Mouse (Mus musculus) kidney, embryonic 14.5 days (tissue): ENCODE measurements around the gene Atxn2. TPM values are rescaled to one million over a fixed set of nuclear protein-coding genes. Genes with fewer than 3 reads are reported as not detected.
"Not testable (repeated sequence)": the region's sequence is repeated elsewhere in the genome, so short reads cannot be mapped to it uniquely, and the experiment has no call there.

Experiments used
- ATAC-seq: fragments of 200-750 bp; cut with Nextera tagmentation; 2 replicates; pipeline ENCODE4 v1.8.0; 2017; ENCODE audit warnings: moderate number of reproducible peaks, mild to moderate bottlenecking, moderate TSS enrichment, moderate library complexity; ENCODE audit not compliant: low FRiP score, low TSS enrichment
- H3K27ac ChIP-seq: fragments of 300-500 bp; sonication (generic); 2 replicates; pipeline ENCODE4 v1.5.1; 2014; ENCODE audit warnings: low read depth, mild to moderate bottlenecking, low read length, moderate library complexity, mixed read lengths
- H3K27me3 ChIP-seq: fragments of 300-500 bp; sonication (generic); 2 replicates; pipeline ENCODE4 v1.6.1; 2014; ENCODE audit warnings: mild to moderate bottlenecking, low read length; ENCODE audit not compliant: control insufficient read depth, insufficient read depth
- H3K36me3 ChIP-seq: fragments of 300-500 bp; sonication (generic); 2 replicates; pipeline ENCODE4 v1.6.1; 2014; ENCODE audit warnings: low read length, mixed read lengths; ENCODE audit not compliant: control insufficient read depth, insufficient read depth
- H3K4me1 ChIP-seq: fragments of 300-500 bp; sonication (generic); 2 replicates; pipeline ENCODE4 v1.6.1; 2014; ENCODE audit warnings: low read length, mixed read lengths; ENCODE audit not compliant: control insufficient read depth, insufficient read depth
- H3K4me2 ChIP-seq: fragments of 300-500 bp; sonication (generic); replicated peaks from 2 replicates; pipeline ENCODE4 v1.6.1; 2014; ENCODE audit warnings: low read depth, mild to moderate bottlenecking, low read length
- H3K4me3 ChIP-seq: fragments of 300-500 bp; sonication (generic); 2 replicates; pipeline ENCODE4 v1.5.1; 2014; ENCODE audit warnings: mild to moderate bottlenecking, low read length
- H3K9ac ChIP-seq: fragments of 300-500 bp; sonication (generic); 2 replicates; pipeline ENCODE4 v1.6.1; 2014; ENCODE audit warnings: low read depth, mild to moderate bottlenecking, low read length, moderate library complexity
- H3K9me3 ChIP-seq: fragments of 300-500 bp; sonication (generic); 2 replicates; pipeline ENCODE4 v1.6.1; 2016; ENCODE audit warnings: low read length; ENCODE audit not compliant: control insufficient read depth
- WGBS: fragments of 180-500 bp; shearing (Covaris S2); extraction: QIAGEN DNeasy Blood & Tissue Kit; methylation state at CpG from one replicate; pipeline ENCODE4 v1.1.7; 2014; 5-methylcytosine and 5-hydroxymethylcytosine counted together
- polyA plus RNA-seq: library from polyadenylated mRNA; unstranded; fragments of >200 nt; fragmentation: Nextera tagmentation; extraction: Ambion mirVana; gene quantifications from 2 replicates; pipeline ENCODE4 v1.2.1, GENCODE M21; 2014

The Atxn2 gene
- polyA plus RNA-seq, 1 experiment from 2014 or later: 76.6 TPM

DNA sequence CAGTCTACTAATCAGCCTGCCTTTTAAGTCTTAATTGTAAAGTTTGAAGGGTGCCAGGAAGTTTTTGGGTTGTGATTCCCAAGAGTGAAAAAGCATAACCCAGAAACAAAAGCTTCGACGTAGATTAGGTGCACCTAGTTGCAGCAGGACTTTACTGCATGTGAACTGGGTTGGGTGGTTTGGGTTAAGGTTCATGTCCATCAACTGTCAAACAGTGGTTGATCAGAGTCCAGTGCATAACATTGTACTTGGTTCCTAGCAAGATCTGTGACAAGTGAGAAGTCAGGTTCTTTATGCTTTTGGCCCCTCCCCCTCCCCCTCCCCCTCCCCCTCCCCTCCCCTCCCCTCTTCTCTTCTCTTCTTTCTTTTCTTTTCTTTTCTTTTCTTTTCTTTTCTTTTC is 31.8 kb downstream of the Atxn2 start:
- no peak for ATAC-seq
- H3K4me2 ChIP-seq: no peak overlapping the region
- no peaks in the 10 kb centered on the region for H3K27me3 ChIP-seq
- WGBS: 98% methylated on average over 2 of the region's 2 CpGs
- H3K9me3 ChIP-seq: no peaks in the 10 kb centered on the region
- H3K9ac ChIP-seq: no peak overlapping the region
- peaks cover 8% of the 10 kb centered on the region for H3K36me3 ChIP-seq
- no peak overlapping the region for H3K4me3 ChIP-seq
- no peak overlapping the region for H3K27ac ChIP-seq
- H3K4me1 ChIP-seq: no peaks in the 10 kb centered on the region

DNA sequence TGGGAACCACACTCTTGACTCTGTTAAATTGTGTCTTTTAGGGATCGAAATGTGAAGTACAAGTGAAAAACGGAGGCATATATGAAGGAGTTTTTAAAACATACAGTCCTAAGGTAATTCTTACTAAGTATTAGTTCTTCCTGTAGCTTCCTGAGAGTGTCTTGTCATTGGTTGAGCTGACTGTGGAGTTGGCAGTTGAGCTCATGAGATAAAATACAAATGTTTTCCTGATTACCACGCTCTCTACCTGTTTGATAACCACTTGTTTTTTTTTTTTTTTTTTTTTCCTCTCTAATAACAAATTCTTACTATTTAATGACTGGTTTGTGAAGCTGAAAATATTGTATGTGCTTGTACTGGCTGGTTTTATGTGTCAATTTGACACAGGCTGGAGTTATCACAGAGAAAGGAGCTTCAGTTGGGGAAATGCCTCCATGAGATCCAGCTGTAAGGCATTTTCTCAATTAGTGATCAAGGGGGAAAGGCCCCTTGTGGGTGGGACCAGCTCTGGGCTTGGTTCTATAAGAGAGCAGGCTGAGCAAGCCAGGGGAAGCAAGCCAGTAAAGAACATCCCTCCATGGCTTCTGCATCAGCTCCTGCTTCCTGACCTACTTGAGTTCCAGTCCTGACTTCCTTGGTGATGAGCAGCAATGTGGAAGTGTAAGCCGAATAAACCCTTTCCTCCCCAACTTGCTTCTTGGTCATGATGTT is 36.9 kb downstream of the Atxn2 start:
- not testable (repeated sequence) for H3K4me2 ChIP-seq, H3K4me1 ChIP-seq, H3K9ac ChIP-seq, H3K27ac ChIP-seq, H3K27me3 ChIP-seq, ATAC-seq, H3K9me3 ChIP-seq, H3K4me3 ChIP-seq
- H3K36me3 ChIP-seq: peaks cover 48% of the 10 kb centered on the region
- WGBS: 96% methylated on average over 4 of the region's 4 CpGs

DNA sequence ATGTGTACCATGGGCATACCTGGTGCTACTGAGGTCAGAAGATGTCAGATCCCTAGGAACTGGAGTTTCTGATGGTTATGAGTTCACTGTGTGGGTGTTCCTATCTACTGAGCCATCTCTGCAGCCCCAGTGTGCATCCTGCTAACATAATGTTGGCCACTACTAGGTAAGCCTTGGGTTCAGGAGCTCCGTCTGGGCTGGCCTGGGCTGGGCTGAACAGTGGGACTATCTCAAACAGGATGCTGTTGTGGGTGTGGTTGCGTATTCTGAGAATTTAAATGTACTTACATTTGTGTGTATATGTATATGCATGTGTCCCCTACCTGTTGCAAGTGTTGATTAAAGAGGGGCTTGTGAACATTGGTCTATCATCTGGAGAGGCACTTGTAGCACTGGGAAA is 38.5 kb downstream of the Atxn2 start:
- H3K27ac ChIP-seq: no peak overlapping the region
- no peak overlapping the region for H3K4me2 ChIP-seq
- H3K4me1 ChIP-seq: no peaks in the 10 kb centered on the region
- no peaks in the 10 kb centered on the region for H3K27me3 ChIP-seq
- WGBS: 87% methylated on average over 2 of the region's 2 CpGs
- no peak overlapping the region for H3K4me3 ChIP-seq
- no peak overlapping the region for H3K9ac ChIP-seq
- peaks cover 60% of the 10 kb centered on the region for H3K36me3 ChIP-seq
- no peaks in the 10 kb centered on the region for H3K9me3 ChIP-seq
- no peak for ATAC-seq

DNA sequence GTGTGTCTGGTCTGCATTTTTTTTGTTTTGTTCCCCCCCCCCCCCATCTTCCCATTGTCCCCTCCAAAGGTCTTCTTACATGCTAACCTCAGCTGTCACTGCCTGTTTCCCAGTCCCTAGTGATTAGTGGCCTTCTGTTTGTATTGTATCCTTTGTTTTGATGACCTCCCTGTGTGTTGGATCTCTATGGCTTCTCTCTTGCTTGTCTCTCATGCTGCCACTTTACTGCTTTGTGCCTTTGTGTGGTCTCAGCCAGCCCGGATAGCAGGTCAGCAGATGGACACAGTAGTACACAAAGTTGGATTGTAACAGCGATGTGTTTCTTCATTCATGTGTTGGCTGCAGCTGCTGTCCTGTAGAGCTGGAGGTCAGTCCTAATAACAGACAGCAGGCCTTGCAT is 46.8 kb downstream of the Atxn2 start:
- no peak for ATAC-seq
- H3K4me3 ChIP-seq: no peak overlapping the region
- no peak overlapping the region for H3K4me2 ChIP-seq
- H3K9ac ChIP-seq: no peak overlapping the region
- H3K4me1 ChIP-seq: 0 out of 2 replicates have a peak, but pooled peaks cover 2% of the 10 kb centered on the region
- no peak overlapping the region for H3K27ac ChIP-seq
- no peaks in the 10 kb centered on the region for H3K9me3 ChIP-seq
- peaks cover 55% of the 10 kb centered on the region for H3K36me3 ChIP-seq
- no peaks in the 10 kb centered on the region for H3K27me3 ChIP-seq
- 69% methylated on average over 2 of the region's 2 CpGs for WGBS

DNA sequence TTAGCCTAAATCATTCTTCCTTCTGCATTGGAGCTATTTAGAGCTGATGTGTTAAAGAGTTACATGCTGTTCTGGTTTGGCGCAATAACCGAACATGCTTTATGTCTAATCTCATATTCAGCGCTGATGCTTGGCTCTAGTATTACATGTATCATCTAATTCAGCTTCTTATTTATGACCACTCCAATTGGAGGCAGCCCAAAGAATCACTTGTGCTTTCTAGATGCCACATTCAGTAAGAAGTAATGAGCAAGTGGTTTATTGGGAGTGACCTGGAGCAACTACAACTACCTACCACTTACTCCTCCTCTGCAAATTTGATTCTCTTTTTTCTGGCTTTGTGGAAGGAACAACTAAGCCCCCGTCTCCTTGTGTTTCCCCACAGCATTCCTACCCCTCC is 47.2 kb downstream of the Atxn2 start:
- 92% methylated on average over 4 of the region's 4 CpGs for WGBS

DNA sequence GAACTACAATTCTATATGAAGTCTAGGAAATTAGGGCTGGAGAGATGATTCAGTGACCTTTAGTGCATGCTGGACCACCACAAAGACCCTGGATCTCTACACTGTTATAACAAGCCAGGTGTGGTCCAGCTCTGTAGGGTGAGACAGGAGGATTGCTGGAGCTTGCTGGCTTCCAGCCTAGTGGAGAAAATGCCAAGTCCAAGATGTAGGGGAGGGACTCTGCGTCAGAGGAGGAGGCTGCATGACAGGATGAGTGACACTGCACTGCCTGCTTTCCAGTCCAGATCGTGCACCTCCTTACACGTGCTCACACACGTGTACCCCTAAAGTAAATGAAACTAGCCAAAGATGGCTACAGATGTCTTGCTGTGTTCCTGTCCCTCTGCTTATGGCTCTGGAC is 48.8 kb downstream of the Atxn2 start:
- 0 out of 2 replicates have a peak, but pooled peaks cover 2% of the 10 kb centered on the region for H3K4me1 ChIP-seq
- H3K27ac ChIP-seq: no peak overlapping the region
- no peak for ATAC-seq
- peaks cover 43% of the 10 kb centered on the region for H3K36me3 ChIP-seq
- no peak overlapping the region for H3K4me2 ChIP-seq
- no peaks in the 10 kb centered on the region for H3K9me3 ChIP-seq
- WGBS: 91% methylated on average over 4 of the region's 4 CpGs
- no peaks in the 10 kb centered on the region for H3K27me3 ChIP-seq
- H3K9ac ChIP-seq: no peak overlapping the region
- no peak overlapping the region for H3K4me3 ChIP-seq

More for the DNA sequence above, 47.2 kb downstream of the Atxn2 start:
- Histone ChIP-seq H3K4me3 (no peak overlapping the region), H3K9ac (no peak overlapping the region), H3K4me2 (no peak overlapping the region), H3K27me3 (no peaks in the 10 kb centered on the region), H3K36me3 (peaks cover 52% of the 10 kb centered on the region), H3K27ac (no peak overlapping the region), H3K4me1 (0 out of 2 replicates have a peak, but pooled peaks cover 2% of the 10 kb centered on the region), H3K9me3 (no peaks in the 10 kb centered on the region)
- ATAC-seq: no peak

DNA sequence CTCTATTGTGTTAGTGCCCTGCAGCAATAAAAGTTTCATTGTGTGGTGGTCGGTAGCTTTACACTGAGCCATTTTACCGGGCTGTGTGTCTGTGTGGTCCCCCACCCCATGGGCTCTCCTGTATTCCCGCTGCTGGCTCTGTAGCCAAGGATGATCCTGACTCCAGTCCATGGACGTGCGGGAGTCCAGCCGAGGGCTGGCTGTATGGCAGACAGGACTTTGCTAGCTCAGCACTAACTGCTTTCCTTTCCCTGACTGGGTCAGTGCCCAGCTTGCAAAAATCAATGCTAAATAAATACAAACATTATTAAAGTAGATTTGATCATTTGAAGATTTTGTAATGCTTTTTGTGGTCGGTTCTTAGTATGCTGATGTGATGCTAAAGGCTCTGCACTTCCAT is 50.3 kb downstream of the Atxn2 start:
- Histone ChIP-seq H3K4me3 (no peak overlapping the region), H3K36me3 (peaks cover 45% of the 10 kb centered on the region), H3K9ac (no peak overlapping the region), H3K4me2 (no peak overlapping the region), H3K27ac (no peak overlapping the region), H3K27me3 (no peaks in the 10 kb centered on the region), H3K4me1 (0 out of 2 replicates have a peak, but pooled peaks cover 2% of the 10 kb centered on the region), H3K9me3 (no peaks in the 10 kb centered on the region)
- no peak for ATAC-seq
- 80% methylated on average over 7 of the region's 7 CpGs for WGBS

DNA sequence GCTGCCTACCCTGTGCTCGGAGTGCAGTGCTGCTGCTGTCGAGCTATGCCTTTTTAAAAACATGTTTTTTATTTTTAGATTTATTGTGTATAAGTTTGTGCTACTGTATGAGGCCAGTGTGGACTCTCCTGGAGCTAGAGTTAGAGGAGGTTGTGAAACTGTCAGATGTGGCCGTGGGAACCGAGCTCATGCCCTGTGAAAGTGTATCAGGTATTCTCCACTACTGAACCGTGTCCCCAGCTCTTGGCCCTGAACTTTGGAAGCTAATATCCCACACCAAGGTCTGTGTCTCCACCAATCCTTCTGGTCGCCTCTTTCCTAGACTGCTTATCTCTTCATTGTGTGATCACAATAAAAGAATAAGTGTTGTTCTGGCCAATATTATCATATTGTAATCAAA is 51.8 kb downstream of the Atxn2 start:
- no peak overlapping the region for H3K4me2 ChIP-seq
- H3K4me1 ChIP-seq: 0 out of 2 replicates have a peak, but pooled peaks cover 2% of the 10 kb centered on the region
- H3K9ac ChIP-seq: no peak overlapping the region
- no peak overlapping the region for H3K27ac ChIP-seq
- H3K4me3 ChIP-seq: no peak overlapping the region
- no peaks in the 10 kb centered on the region for H3K27me3 ChIP-seq
- no peaks in the 10 kb centered on the region for H3K9me3 ChIP-seq
- H3K36me3 ChIP-seq: peaks cover 41% of the 10 kb centered on the region
- ATAC-seq: no peak
- 62% methylated on average over 6 of the region's 6 CpGs for WGBS

DNA sequence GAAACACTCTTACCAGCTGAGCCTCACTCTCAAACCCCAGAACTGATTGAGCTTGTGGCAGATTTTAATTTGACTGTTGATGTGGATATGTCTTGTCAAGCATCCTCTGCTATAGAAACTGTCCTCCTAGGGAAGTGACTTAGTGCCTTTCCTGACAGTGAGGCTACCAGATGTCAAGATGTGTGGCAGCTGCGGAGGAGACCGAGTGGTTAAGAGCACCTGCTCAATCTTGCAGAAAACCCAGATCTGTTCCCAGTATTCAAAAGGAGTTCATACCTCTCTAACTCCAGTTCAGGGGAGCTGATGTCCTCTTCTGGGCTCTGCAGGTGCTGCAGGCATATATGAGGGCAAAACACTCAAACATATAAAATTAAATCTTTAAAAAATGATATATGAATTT is 53.9 kb downstream of the Atxn2 start:
- no peak for ATAC-seq
- Histone ChIP-seq H3K27me3 (no peaks in the 10 kb centered on the region), H3K9ac (no peak overlapping the region), H3K4me3 (no peak overlapping the region), H3K9me3 (no peaks in the 10 kb centered on the region), H3K27ac (no peak overlapping the region), H3K4me1 (0 out of 2 replicates have a peak, but pooled peaks cover 2% of the 10 kb centered on the region), H3K4me2 (no peak overlapping the region), H3K36me3 (peaks cover 29% of the 10 kb centered on the region; the same call in 1 of the 2 replicates)
- 74% methylated on average over 2 of the region's 2 CpGs for WGBS
